Mouse (Mus musculus): ENCODE results near the gene Wdr41. TPM values are rescaled to one million over a fixed set of nuclear protein-coding genes. Genes with fewer than 3 reads are reported as not detected.

Gene Wdr41
- polyA plus RNA-seq, 1 experiment from 2014 or later, result 17.6 TPM

DNA sequence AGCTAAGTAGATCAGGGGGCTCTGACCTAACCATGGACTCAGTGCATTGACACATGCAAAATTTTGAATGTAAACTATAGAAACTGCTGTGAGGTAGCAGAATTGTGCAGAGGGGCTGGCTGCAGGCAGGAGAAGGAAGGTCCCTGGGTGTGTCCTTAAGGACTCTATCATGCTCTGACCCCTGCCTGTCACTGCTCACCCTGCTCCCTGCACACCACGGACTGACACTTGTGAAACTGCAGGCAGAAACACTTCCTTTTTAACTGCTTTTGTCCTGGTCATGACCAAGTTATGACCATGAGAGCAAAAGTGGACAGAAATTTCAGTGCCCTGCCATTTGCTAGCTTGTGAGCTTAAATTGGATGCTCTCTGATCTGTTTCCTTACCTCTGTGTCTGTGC lies 68.0 kb downstream of the Wdr41 start:
- H3K4me2 ChIP-seq (ENCODE audit: low read depth, severe bottlenecking), result no peak overlapping the region
- H3K9ac ChIP-seq (ENCODE audit: low read length), result no peak overlapping the region
- no peaks in the 10 kb centered on the region for H3K27me3 ChIP-seq (ENCODE audit: control insufficient read depth, insufficient read depth, low read length)
- H3K9me3 ChIP-seq (ENCODE audit: control insufficient read depth, low read length), result no peaks in the 10 kb centered on the region
- 32% methylated on average over 1 of the region's 1 CpGs for WGBS
- ATAC-seq (ENCODE audit: insufficient number of reproducible peaks, low FRiP score, low TSS enrichment, low read depth) (no peak), DNase-seq (ENCODE audit: low spot score) (no peak)
- H3K27ac ChIP-seq (replicated peaks; ENCODE audit: low read depth, low read length), result no peak overlapping the region
- H3K4me1 ChIP-seq (ENCODE audit: control insufficient read depth, insufficient read depth, low read length), result no peaks in the 10 kb centered on the region
- no peaks in the 10 kb centered on the region for H3K36me3 ChIP-seq (ENCODE audit: control insufficient read depth, insufficient read depth, low read length)
- H3K4me3 ChIP-seq (ENCODE audit: low read depth, low read length), result no peak overlapping the region

DNA sequence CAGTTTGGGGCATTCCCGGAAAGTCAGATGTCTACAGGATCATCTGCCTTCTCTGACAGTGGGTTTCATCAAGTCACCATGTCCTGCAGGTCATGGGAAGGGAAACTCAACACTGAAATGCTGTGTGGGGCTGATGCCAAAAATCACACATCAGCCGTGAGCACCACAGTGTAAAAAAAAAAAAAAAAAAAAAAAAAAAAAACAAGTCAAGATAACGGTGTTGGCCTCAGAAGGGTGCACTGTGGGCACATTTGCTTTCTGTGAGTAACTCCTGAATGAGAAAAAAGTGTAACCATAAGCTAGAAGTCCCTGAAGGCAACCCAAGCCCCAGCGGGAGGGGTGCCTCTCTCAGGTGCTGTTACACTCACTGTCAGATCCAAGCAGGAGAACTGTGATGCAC lies 74.3 kb downstream of the Wdr41 start:
- H3K27ac ChIP-seq (replicated peaks; ENCODE audit: low read depth, low read length), result no peak overlapping the region
- no peak for DNase-seq (ENCODE audit: low spot score)
- 86% methylated on average over 4 of the region's 4 CpGs for whole genome bisulfite sequencing
- H3K27me3 ChIP-seq (ENCODE audit: control insufficient read depth, insufficient read depth, low read length), result no peaks in the 10 kb centered on the region
- no peaks in the 10 kb centered on the region for H3K9me3 ChIP-seq (ENCODE audit: control insufficient read depth, low read length)
- ATAC-seq (ENCODE audit: insufficient number of reproducible peaks, low FRiP score, low TSS enrichment, low read depth), result no peak
- H3K4me2 ChIP-seq (ENCODE audit: low read depth, severe bottlenecking), result no peak overlapping the region
- no peak overlapping the region for H3K9ac ChIP-seq (ENCODE audit: low read length)
- no peak overlapping the region for H3K4me3 ChIP-seq (ENCODE audit: low read depth, low read length)
- no peaks in the 10 kb centered on the region for H3K4me1 ChIP-seq (ENCODE audit: control insufficient read depth, insufficient read depth, low read length)
- H3K36me3 ChIP-seq (ENCODE audit: control insufficient read depth, insufficient read depth, low read length), result no peaks in the 10 kb centered on the region

DNA sequence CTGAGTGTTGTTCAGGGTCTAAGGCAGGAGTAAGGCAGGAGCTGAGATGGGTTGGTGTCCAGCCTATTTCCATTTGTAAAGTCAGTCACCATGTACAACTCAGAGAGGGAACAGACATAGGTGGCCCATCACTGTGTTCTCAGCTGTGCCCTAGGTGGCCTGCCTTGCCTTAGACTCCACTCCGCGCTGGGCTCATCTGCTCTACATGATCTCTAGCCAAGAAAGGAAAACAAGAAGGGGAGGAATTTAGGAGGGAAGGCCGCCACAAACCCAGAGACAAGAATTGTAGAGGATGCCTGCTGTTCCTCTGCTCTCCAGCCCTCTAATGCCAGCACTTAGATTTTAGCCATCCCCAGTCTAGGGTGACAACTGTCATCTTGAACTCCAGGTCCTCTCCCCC lies 76.3 kb downstream of the Wdr41 start:
- no peak overlapping the region for H3K4me2 ChIP-seq (ENCODE audit: low read depth, severe bottlenecking)
- no peaks in the 10 kb centered on the region for H3K9me3 ChIP-seq (ENCODE audit: control insufficient read depth, low read length)
- no peak overlapping the region for H3K4me3 ChIP-seq (ENCODE audit: low read depth, low read length)
- no peaks in the 10 kb centered on the region for H3K36me3 ChIP-seq (ENCODE audit: control insufficient read depth, insufficient read depth, low read length)
- no peak for ATAC-seq (ENCODE audit: insufficient number of reproducible peaks, low FRiP score, low TSS enrichment, low read depth)
- 0 out of 2 replicates have a peak, but pooled peaks cover 2% of the 10 kb centered on the region for H3K4me1 ChIP-seq (ENCODE audit: control insufficient read depth, insufficient read depth, low read length)
- H3K27ac ChIP-seq (replicated peaks; ENCODE audit: low read depth, low read length), result no peak overlapping the region
- WGBS, result 86% methylated on average over 3 of the region's 3 CpGs
- H3K27me3 ChIP-seq (ENCODE audit: control insufficient read depth, insufficient read depth, low read length), result no peaks in the 10 kb centered on the region
- DNase-seq (ENCODE audit: low spot score), result no peak
- H3K9ac ChIP-seq (ENCODE audit: low read length), result no peak overlapping the region

DNA sequence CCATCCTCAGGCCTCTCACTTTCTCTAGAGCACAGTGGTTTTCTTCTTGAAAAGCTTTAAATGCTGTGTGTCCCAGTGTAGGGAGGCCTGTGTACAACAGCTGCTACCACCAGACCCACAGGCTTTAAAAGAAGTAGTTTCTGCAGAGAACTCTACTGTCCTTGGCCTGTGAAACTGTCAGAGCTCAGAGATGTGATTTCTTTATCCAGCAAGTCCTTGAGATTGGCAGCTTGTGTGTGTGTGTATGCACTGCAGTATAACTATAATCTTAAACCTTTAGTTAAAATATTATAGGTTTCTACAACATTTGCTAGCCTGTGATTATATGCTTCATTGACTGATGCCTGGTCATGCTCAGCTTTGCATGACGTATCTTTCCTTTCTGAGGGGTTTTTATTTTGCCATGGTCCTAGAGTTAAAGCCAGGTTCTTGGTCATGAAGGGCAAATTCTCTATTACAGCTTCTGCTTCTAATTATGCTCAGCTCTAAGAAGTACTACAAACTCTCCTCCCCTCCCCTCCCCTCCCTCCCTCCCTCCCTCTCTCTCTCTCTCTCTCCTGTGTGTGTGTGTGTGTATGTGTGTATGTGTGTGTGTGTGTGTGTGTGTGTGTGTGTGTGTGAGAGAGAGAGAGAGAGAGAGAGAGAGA lies 79.7 kb downstream of the Wdr41 start:
- no peak for ATAC-seq (ENCODE audit: insufficient number of reproducible peaks, low FRiP score, low TSS enrichment, low read depth)

DNA sequence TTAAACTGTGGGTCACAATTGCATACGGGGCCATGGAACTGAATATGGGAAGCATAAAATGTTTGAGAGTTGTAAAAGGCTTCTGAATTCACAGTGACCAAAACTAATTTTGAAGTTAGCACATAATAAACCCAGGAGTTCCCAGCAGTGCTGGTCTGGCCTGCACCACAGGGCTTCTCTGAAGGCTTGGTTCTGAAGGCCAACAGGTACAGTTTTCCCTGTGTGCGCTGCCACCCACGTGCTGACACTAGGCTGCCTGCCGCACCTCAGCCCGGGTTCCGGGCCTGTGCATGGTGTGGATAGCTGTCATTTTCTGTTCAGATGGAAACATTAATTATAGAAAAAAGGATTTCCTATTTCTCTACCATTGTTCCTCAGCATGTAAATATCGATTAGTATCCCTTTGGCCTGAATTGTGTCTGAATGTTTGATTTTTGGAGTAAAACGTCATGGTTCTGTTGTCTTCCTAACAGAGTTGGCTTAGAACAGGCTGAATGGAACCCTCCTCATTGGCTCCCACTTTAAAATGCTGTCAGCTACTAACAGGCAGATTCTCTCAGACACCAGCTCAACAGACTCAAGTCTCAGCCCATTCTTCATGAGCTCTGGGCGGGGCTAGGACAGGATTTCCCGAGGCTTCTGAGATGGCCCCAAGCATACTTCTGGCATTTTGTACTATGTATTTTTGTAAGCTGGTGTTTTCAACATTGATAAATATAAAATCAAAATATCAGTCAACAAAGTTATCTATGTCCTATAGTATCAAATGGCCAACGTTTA lies 80.5 kb downstream of the Wdr41 start:
- no peak overlapping the region for H3K4me2 ChIP-seq (ENCODE audit: low read depth, severe bottlenecking)
- no peak overlapping the region for H3K4me3 ChIP-seq (ENCODE audit: low read depth, low read length)
- ATAC-seq (ENCODE audit: insufficient number of reproducible peaks, low FRiP score, low TSS enrichment, low read depth) (no peak), DNase-seq (ENCODE audit: low spot score) (no peak)
- 0 out of 2 replicates have a peak, but pooled peaks cover 2% of the 10 kb centered on the region for H3K4me1 ChIP-seq (ENCODE audit: control insufficient read depth, insufficient read depth, low read length)
- H3K27ac ChIP-seq (replicated peaks; ENCODE audit: low read depth, low read length), result no peak overlapping the region
- H3K27me3 ChIP-seq (ENCODE audit: control insufficient read depth, insufficient read depth, low read length), result no peaks in the 10 kb centered on the region
- no peaks in the 10 kb centered on the region for H3K9me3 ChIP-seq (ENCODE audit: control insufficient read depth, low read length)
- no peak overlapping the region for H3K9ac ChIP-seq (ENCODE audit: low read length)
- WGBS, result 74% methylated on average over 11 of the region's 11 CpGs
- H3K36me3 ChIP-seq (ENCODE audit: control insufficient read depth, insufficient read depth, low read length), result no peaks in the 10 kb centered on the region

More for the DNA sequence above, 79.7 kb downstream of the Wdr41 start:
- WGBS, result 19% methylated on average over 1 of the region's 1 CpGs
- Histone ChIP-seq H3K27ac (replicated peaks; ENCODE audit: low read depth, low read length) (peak overlapping the region; percentile 9; the same call in 1 of the 2 replicates), H3K27me3 (ENCODE audit: control insufficient read depth, insufficient read depth, low read length) (no peaks in the 10 kb centered on the region), H3K9ac (ENCODE audit: low read length) (no peak overlapping the region), H3K9me3 (ENCODE audit: control insufficient read depth, low read length) (no peaks in the 10 kb centered on the region), H3K4me2 (ENCODE audit: low read depth, severe bottlenecking) (no peak overlapping the region), H3K4me1 (ENCODE audit: control insufficient read depth, insufficient read depth, low read length) (0 out of 2 replicates have a peak, but pooled peaks cover 2% of the 10 kb centered on the region), H3K36me3 (ENCODE audit: control insufficient read depth, insufficient read depth, low read length) (no peaks in the 10 kb centered on the region), H3K4me3 (ENCODE audit: low read depth, low read length) (no peak overlapping the region)
- DNase-seq (ENCODE audit: low spot score), result no peak

DNA sequence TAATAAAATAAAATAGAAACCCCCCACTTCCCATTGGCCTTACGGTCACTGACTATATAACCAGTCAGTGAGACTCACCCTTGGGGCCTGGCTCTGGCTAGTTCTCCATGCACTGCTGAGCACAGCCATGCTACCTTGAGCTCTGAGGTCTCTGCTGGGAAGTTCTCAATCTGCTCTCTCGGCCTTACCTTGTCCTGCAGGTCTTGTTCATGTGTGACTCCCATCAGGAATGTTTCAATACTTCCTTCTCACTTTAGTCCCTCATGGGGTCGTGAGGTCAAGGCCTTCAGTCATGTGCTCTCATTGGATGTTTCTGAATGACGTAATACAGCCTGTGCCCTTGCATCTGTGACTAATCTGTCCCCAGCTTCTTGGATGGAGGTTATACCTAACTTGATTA lies 82.7 kb downstream of the Wdr41 start:
- Histone ChIP-seq H3K27ac (replicated peaks; ENCODE audit: low read depth, low read length) (no peak overlapping the region), H3K4me2 (ENCODE audit: low read depth, severe bottlenecking) (no peak overlapping the region), H3K9ac (ENCODE audit: low read length) (no peak overlapping the region), H3K36me3 (ENCODE audit: control insufficient read depth, insufficient read depth, low read length) (no peaks in the 10 kb centered on the region), H3K9me3 (ENCODE audit: control insufficient read depth, low read length) (no peaks in the 10 kb centered on the region), H3K27me3 (ENCODE audit: control insufficient read depth, insufficient read depth, low read length) (no peaks in the 10 kb centered on the region), H3K4me1 (ENCODE audit: control insufficient read depth, insufficient read depth, low read length) (0 out of 2 replicates have a peak, but pooled peaks cover 2% of the 10 kb centered on the region), H3K4me3 (ENCODE audit: low read depth, low read length) (no peak overlapping the region)
- DNase-seq (ENCODE audit: low spot score) (no peak), ATAC-seq (ENCODE audit: insufficient number of reproducible peaks, low FRiP score, low TSS enrichment, low read depth) (no peak)
- WGBS, result 73% methylated on average over 4 of the region's 4 CpGs

DNA sequence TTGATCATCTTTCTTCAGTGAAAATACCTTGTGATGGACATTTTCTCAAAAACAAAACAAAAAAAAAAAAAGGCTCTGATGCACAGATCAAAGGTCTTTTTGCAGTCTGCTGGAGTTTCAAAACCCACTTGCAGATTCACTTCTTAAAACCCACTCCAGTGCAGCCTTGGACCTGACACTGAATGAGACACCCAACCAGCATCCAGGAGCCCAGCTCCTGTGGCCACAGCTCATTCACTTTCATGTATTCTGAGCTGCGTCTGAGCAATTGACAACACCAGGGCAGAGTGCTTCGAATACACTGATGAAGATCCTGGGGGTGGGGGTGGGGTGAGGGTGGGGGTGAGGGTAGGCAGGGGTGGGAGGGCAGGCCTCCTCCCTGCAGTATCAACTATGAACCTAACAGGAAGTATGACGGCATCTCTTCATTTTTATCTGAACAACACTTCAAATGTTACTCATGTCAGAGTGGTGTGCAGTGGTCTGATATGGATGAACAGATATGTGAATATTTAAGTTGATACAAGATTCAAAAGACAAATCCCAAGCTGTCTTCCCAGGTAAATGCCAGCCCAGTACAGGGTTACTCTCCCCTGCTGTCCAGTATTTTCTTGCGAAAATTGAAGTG lies 87.4 kb downstream of the Wdr41 start:
- Histone ChIP-seq H3K27me3 (ENCODE audit: control insufficient read depth, insufficient read depth, low read length) (no peaks in the 10 kb centered on the region), H3K36me3 (ENCODE audit: control insufficient read depth, insufficient read depth, low read length) (no peaks in the 10 kb centered on the region), H3K27ac (replicated peaks; ENCODE audit: low read depth, low read length) (no peak overlapping the region), H3K9ac (ENCODE audit: low read length) (no peak overlapping the region), H3K4me3 (ENCODE audit: low read depth, low read length) (no peak overlapping the region), H3K9me3 (ENCODE audit: control insufficient read depth, low read length) (no peaks in the 10 kb centered on the region), H3K4me1 (ENCODE audit: control insufficient read depth, insufficient read depth, low read length) (no peaks in the 10 kb centered on the region), H3K4me2 (ENCODE audit: low read depth, severe bottlenecking) (no peak overlapping the region)
- 75% methylated on average over 4 of the region's 4 CpGs for WGBS
- DNase-seq (ENCODE audit: low spot score), result no peak
- no peak for ATAC-seq (ENCODE audit: insufficient number of reproducible peaks, low FRiP score, low TSS enrichment, low read depth)

DNA sequence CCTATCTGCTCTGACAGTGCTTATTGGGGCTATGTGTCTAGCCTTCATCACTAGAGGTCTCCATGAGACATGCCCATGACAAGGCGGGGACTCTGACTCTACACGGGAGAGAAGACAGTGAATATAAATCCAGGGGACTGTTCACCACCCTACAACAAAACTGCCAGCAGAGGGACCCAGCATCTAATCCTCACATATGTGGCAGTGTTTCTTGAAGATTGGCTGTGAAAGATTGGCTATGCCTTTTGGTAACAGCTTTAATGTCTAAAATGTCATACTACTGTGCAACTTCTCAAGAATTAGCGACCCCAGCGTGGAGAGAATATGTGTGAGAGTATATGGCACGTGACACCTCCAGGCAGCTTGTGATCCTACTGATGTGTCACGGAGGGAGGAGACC lies 91.7 kb downstream of the Wdr41 start:
- H3K36me3 ChIP-seq (ENCODE audit: control insufficient read depth, insufficient read depth, low read length), result no peaks in the 10 kb centered on the region
- H3K4me1 ChIP-seq (ENCODE audit: control insufficient read depth, insufficient read depth, low read length), result no peaks in the 10 kb centered on the region
- DNase-seq (ENCODE audit: low spot score) (no peak), ATAC-seq (ENCODE audit: insufficient number of reproducible peaks, low FRiP score, low TSS enrichment, low read depth) (no peak)
- H3K9ac ChIP-seq (ENCODE audit: low read length), result no peak overlapping the region
- no peaks in the 10 kb centered on the region for H3K27me3 ChIP-seq (ENCODE audit: control insufficient read depth, insufficient read depth, low read length)
- no peak overlapping the region for H3K27ac ChIP-seq (replicated peaks; ENCODE audit: low read depth, low read length)
- no peaks in the 10 kb centered on the region for H3K9me3 ChIP-seq (ENCODE audit: control insufficient read depth, low read length)
- H3K4me3 ChIP-seq (ENCODE audit: low read depth, low read length), result no peak overlapping the region
- H3K4me2 ChIP-seq (ENCODE audit: low read depth, severe bottlenecking), result no peak overlapping the region
- 67% methylated on average over 6 of the region's 6 CpGs for WGBS

All from limb, embryonic 11.5 days (tissue).